Mouse (Mus musculus) cerebellum, postnatal 25 days (tissue): ENCODE data around the gene Nsl1.
A peak's percentile ranks its signal among the peaks of the same experiment; 100 is the strongest.
"Not testable (repeated sequence)": the region's sequence is repeated elsewhere in the genome, so short reads cannot be mapped to it uniquely, and the experiment has no call there.

Experiments used
- DNase-seq, 2 experiments: peaks; one replicate each; pipeline ENCODE4 v3.0.0; 2021; ENCODE audit warnings: mixed read lengths in 2 of 2

Gene Nsl1

GRCm38 (mm10) chr1:191062781-191063485 is at the start of gene Nsl1, which contains the start of gene Tatdn3:
Nsl1 (plus strand) TSS chr1:191063012.
Tatdn3 (minus strand) TSS chr1:191062932.
- DNase-seq, result peak; percentile 94 to 96

- no peak for DNase-seq
Observed at GRCm38 (mm10) chr1:191014271-191014670, 48.5 kb upstream of the Nsl1 start.

- DNase-seq, result no peak
Observed at GRCm38 (mm10) chr1:191019803-191020202, 43.0 kb upstream of the Nsl1 start.

DNA sequence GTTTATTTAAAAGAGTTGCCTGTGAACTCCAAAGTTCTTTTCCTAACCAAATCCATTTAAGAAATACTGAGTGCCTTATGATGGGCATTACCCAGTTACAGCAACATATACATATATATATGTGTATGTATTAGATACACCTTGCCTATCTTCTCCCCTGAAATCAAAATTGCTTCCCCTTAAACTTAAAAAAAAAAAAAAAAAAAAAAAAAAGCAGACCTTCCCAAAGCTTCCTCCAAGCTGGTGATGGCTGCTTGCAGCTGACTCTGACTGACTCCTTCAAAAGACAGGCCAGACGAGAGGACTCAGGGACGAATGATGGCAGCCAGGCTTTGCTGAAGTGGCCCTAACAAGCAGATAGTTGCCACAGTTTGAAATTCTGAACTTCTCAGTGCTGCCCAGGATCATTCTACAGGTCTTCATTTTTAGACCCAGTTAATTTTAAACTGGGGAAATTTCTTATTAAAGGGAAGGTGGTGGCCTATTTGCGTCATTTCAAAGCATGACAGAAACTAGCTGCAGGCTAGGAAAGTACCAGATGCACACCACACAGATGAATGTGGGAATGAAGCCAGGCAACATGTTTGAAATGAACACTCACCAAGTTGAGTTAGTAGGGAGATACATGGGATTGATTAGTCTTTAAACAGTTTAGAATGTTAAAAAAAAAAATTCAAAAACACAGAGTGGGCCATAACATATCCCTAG is 42.4 kb upstream of the Nsl1 start:
- no peak for DNase-seq

DNA sequence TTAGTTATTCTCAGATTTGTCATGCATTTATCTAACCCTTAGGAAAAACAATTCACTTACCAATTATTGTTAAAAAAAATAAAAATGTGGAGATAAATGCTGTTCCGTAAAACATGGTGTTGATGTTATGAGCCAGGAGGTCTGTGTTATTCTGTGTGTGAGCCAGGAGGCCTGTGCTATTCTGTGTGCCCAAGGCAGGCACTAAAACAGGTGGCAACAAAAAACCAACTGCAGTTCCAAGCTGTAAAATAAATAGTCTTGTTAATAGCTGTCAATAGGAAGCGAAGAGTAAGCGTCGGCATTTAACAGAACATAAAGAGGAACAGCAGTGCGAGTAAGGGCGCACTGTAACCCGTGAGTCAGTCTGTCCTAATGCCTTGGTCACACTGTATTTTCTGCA is 41.8 kb upstream of the Nsl1 start:
- no peak for DNase-seq

- DNase-seq, result no peak
Observed at GRCm38 (mm10) chr1:191023140-191023539, 39.7 kb upstream of the Nsl1 start.

- not testable (repeated sequence) for DNase-seq
Observed at GRCm38 (mm10) chr1:191023806-191024205, 39.0 kb upstream of the Nsl1 start.

- peak in 1 of 2 experiments; percentile 62 for DNase-seq
Observed at GRCm38 (mm10) chr1:191025016-191026012, 37.5 kb upstream of the Nsl1 start.

DNA sequence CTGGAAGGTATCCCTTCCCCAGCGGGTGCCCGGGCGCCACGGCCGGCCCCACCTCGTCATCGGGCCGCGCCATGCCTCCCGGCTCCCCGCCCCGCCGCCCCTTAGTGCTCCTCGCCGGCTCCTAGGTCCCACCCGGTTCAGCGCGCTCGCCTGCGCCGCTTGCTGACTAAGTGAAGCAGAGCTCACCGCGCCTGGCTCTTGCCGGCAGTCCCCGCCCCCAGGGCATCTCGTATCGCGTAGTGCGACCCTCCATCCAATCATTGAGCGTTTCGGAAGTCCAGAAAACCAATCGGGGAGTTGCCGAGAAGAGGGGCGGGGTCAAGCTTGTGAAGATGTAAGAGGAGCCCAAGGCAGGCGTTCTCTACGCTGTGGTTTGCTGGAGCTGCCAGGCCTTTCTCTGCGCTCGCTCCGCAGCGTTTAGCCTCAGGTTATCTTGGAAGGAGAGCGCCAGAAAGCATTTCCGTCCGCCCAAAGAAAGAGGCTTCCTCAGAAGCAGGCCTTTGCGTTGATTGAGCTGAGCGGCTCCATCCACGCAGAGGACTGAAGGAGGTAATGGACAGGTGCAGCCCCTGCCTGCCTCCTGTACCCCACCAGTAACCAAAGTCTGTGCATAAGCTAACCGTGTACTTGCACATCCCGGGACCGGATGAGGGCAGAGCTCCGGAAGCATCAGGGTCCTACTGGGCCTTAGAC is 36.6 kb upstream of the Nsl1 start, which contains the start of gene Flvcr1:
Flvcr1 (minus strand) TSS at position 138 of the 693 bp plus-strand sequence.
- DNase-seq, result peak; percentile 98 to 99

- DNase-seq, result no peak
Observed at GRCm38 (mm10) chr1:191030182-191030581, 32.6 kb upstream of the Nsl1 start.

GRCm38 (mm10) chr1:191030922-191031425 is 31.8 kb upstream of the Nsl1 start:
- DNase-seq, result not testable (repeated sequence)

DNA sequence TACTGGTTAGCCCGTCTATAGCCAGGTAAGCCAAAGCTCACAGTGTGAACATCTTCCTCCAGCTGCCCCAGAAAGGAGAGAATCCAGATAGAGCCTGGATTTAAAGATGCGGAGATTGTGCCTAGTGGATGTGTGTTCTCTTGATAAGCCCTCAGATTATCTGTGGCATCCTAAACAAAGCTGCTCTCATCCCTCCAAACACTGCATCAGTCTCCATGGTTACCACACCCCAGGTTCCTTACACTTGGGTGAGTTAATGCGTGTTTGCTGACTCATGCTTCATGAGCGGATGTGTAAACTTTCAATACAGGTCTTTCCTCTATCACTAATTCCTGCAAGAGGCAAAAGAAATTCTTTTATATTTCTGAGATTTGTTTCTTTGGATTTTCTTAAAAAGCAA is 27.2 kb upstream of the Nsl1 start:
- DNase-seq, result no peak

DNA sequence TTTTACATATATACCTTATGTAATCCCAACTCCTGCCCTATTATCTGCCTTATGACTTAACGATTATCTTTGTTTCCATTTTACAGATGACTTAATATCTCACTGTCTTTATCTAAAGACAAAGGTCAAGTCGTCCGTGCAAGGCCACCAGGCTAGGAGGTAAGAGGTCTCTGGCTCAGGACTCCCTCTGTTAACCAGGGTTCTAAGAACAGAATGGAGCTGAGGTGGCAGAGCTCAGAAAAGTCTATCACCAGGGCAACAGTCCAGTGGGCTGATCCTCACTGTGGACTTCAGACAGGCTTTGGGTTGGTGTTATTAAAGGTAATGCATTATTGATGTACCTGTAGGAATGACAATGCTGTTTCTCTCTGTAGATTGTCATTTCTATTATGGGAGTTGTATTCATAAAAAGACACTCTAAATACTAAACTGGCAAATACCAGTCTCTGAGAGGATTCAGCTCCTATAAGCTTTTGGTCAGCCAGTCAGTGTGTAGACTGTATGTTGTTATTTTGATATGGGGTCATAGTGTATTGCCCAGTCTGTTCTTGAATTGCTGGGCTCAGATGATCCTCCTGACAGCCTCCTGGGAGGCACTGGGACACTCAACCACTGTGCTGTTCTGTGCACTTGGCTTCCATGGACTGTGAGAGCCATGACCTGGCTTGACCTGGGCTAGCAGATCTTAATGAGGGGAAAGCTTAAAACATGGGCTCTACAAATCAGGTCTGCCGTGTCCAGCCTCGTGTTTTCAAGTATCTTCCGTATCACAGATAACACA is 26.1 kb upstream of the Nsl1 start, which contains the start of gene Spata45:
Spata45 (plus strand) TSS at position 86 of the 781 bp plus-strand sequence.
- DNase-seq, result no peak

DNA sequence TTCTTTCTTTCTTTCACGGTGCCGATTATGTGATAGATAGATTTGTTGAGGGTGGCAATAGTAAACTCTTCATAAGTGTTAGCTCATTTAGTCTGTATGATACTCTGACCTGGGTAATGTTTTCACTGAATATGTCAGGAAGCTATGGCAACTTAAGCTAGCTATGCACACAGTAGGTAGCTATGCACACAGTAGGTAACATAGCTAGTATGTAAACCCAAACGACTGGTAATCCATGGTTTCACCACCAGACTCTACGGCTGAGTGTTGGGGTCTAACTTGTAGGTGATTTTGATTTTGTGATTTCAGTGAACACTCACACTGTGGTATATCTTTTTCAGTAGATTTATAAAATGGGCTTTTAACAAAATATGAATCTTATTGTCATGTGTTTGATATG is 24.8 kb upstream of the Nsl1 start:
- no peak for DNase-seq

GRCm38 (mm10) chr1:191041352-191041751 is 21.5 kb upstream of the Nsl1 start:
- no peak for DNase-seq

GRCm38 (mm10) chr1:191042106-191042505 is 20.7 kb upstream of the Nsl1 start:
- no peak for DNase-seq

DNA sequence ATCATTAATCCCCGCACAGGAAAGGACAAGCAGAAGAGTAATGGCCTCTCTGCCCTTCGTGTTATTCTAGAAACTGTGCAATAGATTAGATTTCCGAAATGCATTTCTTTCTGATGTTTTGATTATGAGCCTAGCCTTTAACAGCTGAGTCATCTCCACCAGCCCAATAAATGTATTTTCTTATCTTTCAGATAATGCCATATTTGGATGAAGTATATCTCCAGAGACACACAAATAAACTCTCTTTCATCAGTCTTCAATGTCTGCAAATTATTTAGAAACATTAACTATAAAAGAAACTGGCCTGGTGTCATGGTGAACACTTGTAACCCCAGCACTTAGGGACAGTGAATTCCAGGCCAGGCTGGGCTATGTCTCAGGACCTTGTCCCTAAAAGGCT is 20.1 kb upstream of the Nsl1 start:
- no peak for DNase-seq

DNA sequence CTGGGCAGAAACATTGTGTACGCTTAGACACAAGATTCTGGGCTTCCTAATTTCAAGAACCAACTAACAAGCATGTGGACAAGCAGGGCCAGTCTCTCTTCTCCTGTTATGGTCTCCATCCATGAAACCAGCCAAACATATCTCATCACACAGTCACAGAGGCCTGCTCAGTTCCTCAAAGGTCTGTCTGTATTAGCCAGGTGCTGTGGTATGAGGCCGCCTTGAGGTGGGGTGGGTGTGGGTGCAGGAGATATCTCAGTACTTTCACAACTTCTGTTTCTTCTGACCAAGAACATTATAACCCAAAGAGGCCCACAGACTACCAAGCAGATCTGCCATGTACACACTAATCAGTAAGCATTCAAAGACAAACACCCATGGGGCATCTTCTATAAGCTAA is 17.5 kb upstream of the Nsl1 start:
- no peak for DNase-seq

DNA sequence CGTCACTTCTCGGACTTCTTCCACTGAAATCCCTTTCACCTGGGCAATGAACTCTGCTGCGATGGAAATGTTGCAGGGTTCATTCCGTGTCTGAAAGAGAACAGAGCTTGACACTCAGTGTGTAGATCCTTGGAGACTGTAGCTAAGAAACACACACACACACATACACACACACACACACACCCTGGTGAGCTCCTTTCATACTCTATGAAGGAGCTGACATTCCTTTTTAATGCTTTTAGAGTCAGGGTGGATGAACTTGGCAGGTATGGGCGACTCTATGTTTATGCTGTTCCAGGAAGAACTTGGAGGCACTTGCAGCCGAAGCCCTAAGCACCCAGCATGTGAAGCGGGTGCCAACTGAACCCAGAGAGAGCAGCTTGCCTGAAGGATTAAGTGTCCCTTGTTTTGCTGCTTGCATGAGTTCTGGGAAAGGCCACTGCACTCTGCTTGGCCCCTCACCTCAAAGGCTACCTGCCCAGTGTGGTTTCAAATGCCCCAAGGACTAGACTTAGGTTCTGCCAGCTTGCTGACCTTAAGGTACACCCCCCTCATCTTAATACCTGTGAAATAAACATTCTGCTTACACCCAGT is 16.5 kb upstream of the Nsl1 start:
- DNase-seq, result no peak

- no peak for DNase-seq
Observed at GRCm38 (mm10) chr1:191053555-191053954, 9.3 kb upstream of the Nsl1 start.
